Mouse (Mus musculus): ENCODE results near the gene Pacsin3. TPM values are rescaled to one million over a fixed set of nuclear protein-coding genes. Genes with fewer than 3 reads are reported as not detected.

Gene Pacsin3
- polyA plus RNA-seq, 1 experiment from 2014 or later, result 28.1 TPM

DNA sequence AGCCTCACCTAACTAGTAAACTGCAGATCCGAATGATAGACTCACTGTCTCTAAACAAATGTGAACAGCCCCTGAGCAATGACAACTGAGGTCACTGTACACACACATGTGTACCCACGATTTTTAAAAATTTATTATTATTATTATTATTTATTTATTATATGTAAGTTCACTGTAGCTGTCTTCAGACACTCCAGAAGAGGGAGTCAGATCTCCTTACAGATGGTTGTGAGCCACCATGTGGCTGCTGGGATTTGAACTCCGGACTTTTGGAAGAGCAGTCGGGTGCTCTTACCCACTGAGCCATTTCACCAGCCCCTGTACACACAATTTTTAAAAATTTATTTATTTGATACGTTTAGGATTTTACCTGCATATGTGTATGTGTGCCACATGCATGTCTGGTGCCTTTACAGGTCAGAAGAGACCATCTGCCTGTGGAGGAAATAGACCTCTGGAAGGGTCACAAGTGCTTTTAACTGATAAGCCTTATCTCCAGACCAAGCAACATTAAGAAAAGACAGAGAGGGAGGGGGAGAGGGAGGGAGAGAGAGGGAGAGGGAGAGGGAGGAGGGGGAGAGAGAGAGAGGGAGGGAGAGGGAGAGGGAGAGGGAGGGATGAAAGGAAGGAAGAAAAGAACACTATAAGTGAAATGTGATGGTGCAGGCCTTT is 11.1 kb upstream of the Pacsin3 start:
- Histone ChIP-seq H3K4me1 (no peaks in the 10 kb centered on the region; the same call in 1 of the 2 replicates), H3K36me3 (replicated peaks) (no peaks in the 10 kb centered on the region), H3K4me3 (replicated peaks) (no peak overlapping the region), H3K27me3 (no peaks in the 10 kb centered on the region), H3K9ac (no peak overlapping the region), H3K27ac (no peak overlapping the region), H3K9me3 (no peaks in the 10 kb centered on the region), H3K4me2 (no peak overlapping the region)
- ATAC-seq (ENCODE audit: low FRiP score), result no peak
- 81% methylated on average over 5 of the region's 5 CpGs for WGBS

DNA sequence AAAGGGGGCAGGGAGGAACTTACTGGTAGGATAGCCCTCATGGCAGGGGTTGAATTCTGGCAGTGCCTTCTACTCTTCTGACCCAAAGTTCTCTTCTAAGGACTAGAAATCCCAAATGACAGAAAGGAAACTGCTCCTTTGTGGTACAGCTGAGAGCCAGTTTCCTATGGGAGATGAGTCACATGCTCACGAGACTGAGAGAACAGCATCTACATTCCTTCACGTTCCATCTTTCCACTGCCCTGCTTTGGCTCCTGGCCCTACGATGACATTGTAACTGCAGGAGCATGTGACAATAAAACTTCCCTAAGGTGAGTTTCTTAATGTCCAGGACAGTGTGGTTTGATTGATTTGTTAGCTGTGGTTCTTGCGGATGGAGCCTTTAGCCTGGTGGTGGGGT is 7.4 kb upstream of the Pacsin3 start:
- no peaks in the 10 kb centered on the region; the same call in 1 of the 2 replicates for H3K4me1 ChIP-seq
- H3K9me3 ChIP-seq, result no peaks in the 10 kb centered on the region
- H3K36me3 ChIP-seq (replicated peaks), result no peaks in the 10 kb centered on the region
- H3K9ac ChIP-seq, result no peak overlapping the region
- ATAC-seq (ENCODE audit: low FRiP score), result no peak
- 94% methylated on average over 4 of the region's 4 CpGs for WGBS
- H3K4me3 ChIP-seq (replicated peaks), result no peak overlapping the region
- H3K4me2 ChIP-seq, result no peak overlapping the region
- H3K27me3 ChIP-seq, result peaks cover 13% of the 10 kb centered on the region; the same call in 1 of the 2 replicates
- no peak overlapping the region for H3K27ac ChIP-seq

DNA sequence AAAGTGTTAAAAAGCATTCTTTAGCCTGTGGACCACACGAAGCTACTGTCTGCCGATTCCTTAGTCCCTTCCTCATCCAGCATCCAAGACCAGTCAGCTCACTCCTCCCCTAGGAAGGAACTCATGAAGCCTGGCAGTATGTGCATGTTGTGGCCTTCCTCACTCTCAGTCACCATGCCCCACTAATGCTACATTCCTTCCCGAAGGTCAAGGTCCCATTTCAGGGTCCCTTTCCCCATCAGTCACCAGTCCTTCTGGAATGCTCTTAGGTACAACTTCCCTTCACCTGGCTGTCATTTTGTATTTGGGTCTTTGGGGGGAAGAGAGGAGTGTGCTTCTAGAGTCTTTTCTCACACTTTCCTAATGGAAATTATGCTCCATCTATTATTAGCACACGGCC is 3.8 kb upstream of the Pacsin3 start:
- 76% methylated on average over 4 of the region's 4 CpGs for WGBS
- no peak overlapping the region for H3K4me2 ChIP-seq
- no peaks in the 10 kb centered on the region for H3K9me3 ChIP-seq
- peaks cover 44% of the 10 kb centered on the region for H3K27me3 ChIP-seq
- no peaks in the 10 kb centered on the region for H3K36me3 ChIP-seq (replicated peaks)
- H3K4me1 ChIP-seq, result peaks cover 22% of the 10 kb centered on the region
- no peak overlapping the region for H3K9ac ChIP-seq
- H3K4me3 ChIP-seq (replicated peaks), result no peak overlapping the region
- H3K27ac ChIP-seq, result no peak overlapping the region
- no peak for ATAC-seq (ENCODE audit: low FRiP score)

DNA sequence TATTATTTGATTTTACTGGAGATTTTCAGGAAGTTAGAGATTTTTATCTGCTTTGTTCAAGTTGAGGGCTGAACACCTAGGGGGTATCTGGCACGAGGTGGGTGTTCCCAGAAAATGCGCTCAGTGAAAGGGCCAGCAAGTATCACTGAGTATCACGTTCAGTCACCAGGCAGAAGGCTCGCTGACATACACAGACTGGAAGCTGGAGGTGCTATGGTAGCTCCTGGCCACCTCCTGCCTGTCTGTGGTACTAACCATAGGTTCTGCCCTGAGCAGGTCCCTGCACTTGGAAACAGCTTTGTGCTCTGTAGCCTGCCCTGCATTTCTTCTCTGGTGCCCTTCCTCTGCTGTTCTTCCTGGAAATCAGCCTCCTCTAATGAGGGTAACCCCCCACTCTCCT is 3.2 kb upstream of the Pacsin3 start:
- no peaks in the 10 kb centered on the region for H3K9me3 ChIP-seq
- no peak overlapping the region for H3K27ac ChIP-seq
- WGBS, result 64% methylated on average over 4 of the region's 4 CpGs
- peaks cover 44% of the 10 kb centered on the region for H3K27me3 ChIP-seq
- no peak overlapping the region for H3K4me2 ChIP-seq
- no peak overlapping the region for H3K4me3 ChIP-seq (replicated peaks)
- ATAC-seq (ENCODE audit: low FRiP score), result no peak
- H3K9ac ChIP-seq, result no peak overlapping the region
- no peaks in the 10 kb centered on the region for H3K36me3 ChIP-seq (replicated peaks)
- H3K4me1 ChIP-seq, result peaks cover 27% of the 10 kb centered on the region

DNA sequence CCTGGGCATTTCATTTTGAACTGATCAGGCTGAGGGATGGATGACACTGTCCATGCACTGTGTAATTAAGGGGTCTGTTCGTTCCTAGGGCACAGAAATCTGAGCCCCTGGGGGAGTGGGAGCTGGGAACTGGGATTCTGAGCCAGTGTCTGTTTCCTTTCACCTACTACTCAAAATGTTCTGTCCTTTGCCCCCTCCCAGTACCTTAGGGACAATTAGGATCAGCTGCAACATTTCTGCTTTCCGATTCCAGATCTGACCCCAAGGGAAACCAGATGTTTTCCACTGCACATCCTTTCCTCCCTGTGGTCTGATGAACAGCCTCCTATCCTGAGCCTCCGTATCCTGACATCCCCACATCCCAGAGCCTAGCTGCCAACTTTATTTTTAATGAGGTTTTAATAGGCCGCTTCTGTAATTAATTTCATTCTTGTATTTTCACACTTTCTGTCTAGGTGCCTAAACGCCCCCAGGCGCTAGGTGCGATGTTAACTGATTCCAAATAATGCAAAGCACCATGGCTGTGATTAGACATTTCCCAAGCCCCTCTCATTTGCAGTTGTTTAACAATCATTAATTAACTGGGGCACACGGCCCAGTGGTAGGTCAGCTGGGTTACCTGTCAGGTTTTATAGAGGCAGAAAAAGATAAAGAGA is 901 bp upstream of the Pacsin3 start:
- ATAC-seq (ENCODE audit: low FRiP score), result no peak
- Histone ChIP-seq H3K9ac (no peak overlapping the region), H3K27me3 (peaks cover 48% of the 10 kb centered on the region), H3K36me3 (replicated peaks) (no peaks in the 10 kb centered on the region), H3K4me2 (peak overlapping the region; percentile 95), H3K4me3 (replicated peaks) (no peak overlapping the region), H3K9me3 (no peaks in the 10 kb centered on the region), H3K4me1 (peaks cover 37% of the 10 kb centered on the region), H3K27ac (no peak overlapping the region)
- 23% methylated on average over 8 of the region's 8 CpGs for WGBS

DNA sequence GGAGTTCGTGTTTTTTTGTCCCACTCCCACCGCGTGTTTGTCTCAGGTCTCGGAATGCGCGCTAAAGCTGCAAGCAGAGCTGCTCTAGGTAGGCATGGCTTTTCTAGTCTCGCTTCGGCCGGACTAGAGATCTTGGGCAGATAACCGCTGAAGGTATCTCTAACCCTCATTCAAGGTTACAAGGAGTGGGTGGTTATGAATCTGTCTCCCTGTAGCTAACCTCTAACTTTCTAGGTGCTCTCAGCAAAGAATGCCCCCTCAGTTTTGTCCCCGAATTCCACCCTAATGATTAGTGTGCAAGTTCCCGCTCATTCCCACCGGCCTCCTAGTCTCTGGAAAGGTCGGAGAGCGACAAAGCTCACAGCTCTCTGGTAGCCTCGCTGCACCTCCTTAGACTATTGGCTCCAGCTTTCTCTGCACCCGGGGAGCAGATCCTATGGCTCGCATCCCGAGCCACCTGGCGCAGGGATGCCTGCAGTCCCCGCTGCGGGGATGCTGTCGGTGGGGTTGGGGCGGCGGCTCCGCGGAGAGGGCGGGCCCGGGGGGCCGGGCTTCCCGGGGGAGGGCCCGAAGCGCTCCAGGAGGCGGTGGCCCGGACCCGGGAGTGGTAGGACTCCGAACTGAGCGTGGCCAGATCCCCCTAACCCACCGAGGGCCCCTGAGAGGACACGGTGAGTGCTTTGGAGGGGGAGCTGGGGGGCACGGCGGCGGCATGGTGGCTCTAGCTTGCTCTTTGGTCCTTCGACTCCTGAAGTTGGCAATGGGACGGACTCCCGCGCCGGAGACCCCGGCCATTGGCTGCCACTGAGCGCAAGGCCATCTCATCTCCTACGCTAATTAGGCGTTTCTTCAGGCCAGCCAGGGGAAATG is 737 bp downstream of the Pacsin3 start:
- peaks cover 37% of the 10 kb centered on the region for H3K4me1 ChIP-seq
- peak overlapping the region; percentile 70 for H3K9ac ChIP-seq
- peak overlapping the region; percentile 95 for H3K4me2 ChIP-seq
- H3K4me3 ChIP-seq (replicated peaks), result peak overlapping the region; percentile 63
- H3K36me3 ChIP-seq (replicated peaks), result peaks cover 14% of the 10 kb centered on the region
- no peaks in the 10 kb centered on the region for H3K9me3 ChIP-seq
- WGBS, result under 1% methylated on average over 52 of the region's 52 CpGs
- ATAC-seq (ENCODE audit: low FRiP score), result peak; percentile 72
- peak overlapping the region; percentile 61; the same call in 1 of the 2 replicates for H3K27ac ChIP-seq
- peaks cover 48% of the 10 kb centered on the region for H3K27me3 ChIP-seq

DNA sequence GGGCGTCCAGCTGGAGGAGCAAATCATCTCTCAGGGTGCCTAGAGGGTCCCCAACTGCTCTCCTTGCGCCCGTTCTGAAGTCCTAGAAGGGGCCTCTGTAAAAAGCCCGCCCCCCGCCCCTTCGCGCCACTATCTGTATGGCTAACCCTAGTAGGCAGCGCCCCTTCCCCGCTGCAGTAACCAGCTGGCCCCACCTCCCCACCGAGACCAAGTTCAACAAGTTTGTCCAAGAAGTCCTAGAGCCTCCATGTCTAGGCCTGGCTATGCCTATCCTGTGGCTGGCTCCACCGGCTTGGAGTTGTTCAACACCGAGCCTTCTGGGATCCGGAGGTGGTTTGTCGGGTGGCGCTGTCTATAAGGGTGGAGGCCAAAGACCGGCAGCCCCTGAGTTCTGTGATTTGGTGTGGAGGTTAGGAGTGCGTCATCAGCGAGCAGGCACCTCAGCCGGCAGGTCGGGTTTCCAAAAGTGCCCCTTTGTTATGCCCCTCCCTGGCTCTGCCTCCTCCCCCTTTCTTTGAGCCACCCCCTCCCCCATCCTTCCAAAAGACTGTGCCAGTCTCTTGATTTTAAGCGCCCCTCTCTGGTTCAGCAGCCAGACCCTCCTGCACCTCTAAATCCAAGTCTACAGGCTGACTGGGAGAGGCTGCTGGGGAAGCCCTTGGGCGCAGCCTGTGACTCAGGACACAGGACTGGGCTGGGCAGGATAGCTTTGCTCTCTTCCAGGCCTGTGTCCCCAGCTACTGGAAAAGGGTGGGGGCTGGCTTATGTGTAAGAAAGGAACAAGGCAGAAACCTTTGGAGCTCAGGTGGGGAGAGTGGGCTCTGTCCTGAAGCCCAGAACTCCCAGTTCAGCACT is 1.6 kb downstream of the Pacsin3 start:
- Histone ChIP-seq H3K4me3 (replicated peaks) (peak overlapping the region; percentile 63), H3K9ac (peak overlapping the region; percentile 70), H3K27ac (peak overlapping the region; percentile 61), H3K36me3 (replicated peaks) (peaks cover 17% of the 10 kb centered on the region), H3K4me1 (peaks cover 37% of the 10 kb centered on the region), H3K9me3 (no peaks in the 10 kb centered on the region), H3K4me2 (peak overlapping the region; percentile 95), H3K27me3 (peaks cover 40% of the 10 kb centered on the region)
- ATAC-seq (ENCODE audit: low FRiP score), result peak; percentile 50
- under 1% methylated on average over 22 of the region's 22 CpGs for WGBS

DNA sequence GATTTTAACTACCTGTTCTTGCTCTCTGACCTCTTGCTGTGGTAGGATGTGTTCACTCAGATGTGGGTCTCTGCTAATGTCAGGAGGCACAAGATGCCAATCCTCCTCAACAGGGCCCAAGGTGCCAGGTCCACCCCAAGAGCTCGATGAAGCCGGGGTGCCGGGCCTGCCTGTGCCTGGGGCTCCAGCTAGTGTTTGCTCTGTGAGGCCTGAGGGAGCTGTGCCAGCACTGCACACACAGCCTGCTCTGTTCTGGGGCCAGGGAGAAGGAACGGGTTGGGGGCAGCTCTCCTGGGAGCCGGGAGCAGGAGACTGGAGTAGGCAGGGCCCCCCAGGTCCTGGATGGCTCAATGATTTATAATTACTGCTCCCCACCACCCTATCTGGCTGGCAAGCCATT is 2.3 kb downstream of the Pacsin3 start:
- Histone ChIP-seq H3K9me3 (no peaks in the 10 kb centered on the region), H3K27me3 (peaks cover 36% of the 10 kb centered on the region), H3K36me3 (replicated peaks) (peaks cover 24% of the 10 kb centered on the region), H3K4me2 (peak overlapping the region; percentile 95), H3K4me3 (replicated peaks) (peak overlapping the region; percentile 63), H3K9ac (peak overlapping the region; percentile 70; the same call in 1 of the 2 replicates), H3K27ac (0 out of 2 replicates have a peak overlapping the region, but pooled peaks have one; percentile 61), H3K4me1 (peaks cover 37% of the 10 kb centered on the region)
- 67% methylated on average over 5 of the region's 5 CpGs for WGBS
- ATAC-seq (ENCODE audit: low FRiP score), result no peak

DNA sequence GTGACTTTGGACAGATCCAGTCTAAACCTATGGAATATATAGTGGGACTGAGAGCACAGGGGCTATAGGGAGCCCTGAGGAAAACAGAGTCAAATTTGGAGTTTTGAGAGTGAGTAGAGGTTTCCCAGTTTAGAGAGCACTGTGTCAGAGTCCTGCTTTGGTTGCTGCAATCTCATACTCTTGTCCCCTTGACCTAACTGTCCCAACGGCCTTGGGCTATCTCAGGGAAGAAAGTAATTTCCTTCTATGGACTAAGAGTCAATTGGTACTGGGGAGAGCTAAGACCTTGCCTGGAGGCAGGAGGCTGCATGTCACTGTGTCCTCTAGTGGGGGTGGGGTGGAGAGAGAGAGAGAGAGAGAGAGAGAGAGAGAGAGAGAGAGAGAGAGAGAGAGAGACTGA is 3.1 kb downstream of the Pacsin3 start:
- ATAC-seq (ENCODE audit: low FRiP score), result no peak
- Histone ChIP-seq H3K27me3 (peaks cover 30% of the 10 kb centered on the region), H3K4me3 (replicated peaks) (no peak overlapping the region), H3K9me3 (no peaks in the 10 kb centered on the region), H3K4me1 (peaks cover 37% of the 10 kb centered on the region), H3K4me2 (no peak overlapping the region), H3K9ac (no peak overlapping the region), H3K36me3 (replicated peaks) (peaks cover 26% of the 10 kb centered on the region), H3K27ac (no peak overlapping the region)
- WGBS, result 70% methylated on average over 1 of the region's 1 CpGs

DNA sequence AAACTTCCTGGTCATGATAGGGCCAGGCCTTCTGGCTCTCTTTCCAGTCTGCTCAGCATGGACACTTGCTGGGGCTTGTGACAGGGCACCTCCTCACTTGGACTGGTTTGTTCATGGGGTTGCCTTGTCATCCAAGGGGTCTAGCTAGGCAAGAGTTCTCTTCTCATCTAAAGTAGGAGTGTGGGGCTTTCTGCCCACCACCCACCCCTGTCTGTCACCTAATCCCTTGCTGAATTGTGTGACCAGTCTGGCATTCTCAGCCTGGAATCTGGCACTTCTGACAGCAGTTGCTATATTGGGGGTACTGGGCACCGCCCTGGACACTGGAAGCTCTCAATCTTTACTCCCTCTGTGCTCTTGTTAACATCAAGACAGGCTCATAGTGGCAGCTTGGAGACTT is 3.7 kb downstream of the Pacsin3 start:
- ATAC-seq (ENCODE audit: low FRiP score), result no peak
- Histone ChIP-seq H3K9me3 (no peaks in the 10 kb centered on the region), H3K27ac (no peak overlapping the region), H3K4me1 (peaks cover 42% of the 10 kb centered on the region), H3K36me3 (replicated peaks) (peaks cover 26% of the 10 kb centered on the region), H3K4me3 (replicated peaks) (no peak overlapping the region), H3K9ac (no peak overlapping the region), H3K27me3 (peaks cover 23% of the 10 kb centered on the region), H3K4me2 (no peak overlapping the region)
- whole genome bisulfite sequencing, result 91% methylated on average over 1 of the region's 1 CpGs

DNA sequence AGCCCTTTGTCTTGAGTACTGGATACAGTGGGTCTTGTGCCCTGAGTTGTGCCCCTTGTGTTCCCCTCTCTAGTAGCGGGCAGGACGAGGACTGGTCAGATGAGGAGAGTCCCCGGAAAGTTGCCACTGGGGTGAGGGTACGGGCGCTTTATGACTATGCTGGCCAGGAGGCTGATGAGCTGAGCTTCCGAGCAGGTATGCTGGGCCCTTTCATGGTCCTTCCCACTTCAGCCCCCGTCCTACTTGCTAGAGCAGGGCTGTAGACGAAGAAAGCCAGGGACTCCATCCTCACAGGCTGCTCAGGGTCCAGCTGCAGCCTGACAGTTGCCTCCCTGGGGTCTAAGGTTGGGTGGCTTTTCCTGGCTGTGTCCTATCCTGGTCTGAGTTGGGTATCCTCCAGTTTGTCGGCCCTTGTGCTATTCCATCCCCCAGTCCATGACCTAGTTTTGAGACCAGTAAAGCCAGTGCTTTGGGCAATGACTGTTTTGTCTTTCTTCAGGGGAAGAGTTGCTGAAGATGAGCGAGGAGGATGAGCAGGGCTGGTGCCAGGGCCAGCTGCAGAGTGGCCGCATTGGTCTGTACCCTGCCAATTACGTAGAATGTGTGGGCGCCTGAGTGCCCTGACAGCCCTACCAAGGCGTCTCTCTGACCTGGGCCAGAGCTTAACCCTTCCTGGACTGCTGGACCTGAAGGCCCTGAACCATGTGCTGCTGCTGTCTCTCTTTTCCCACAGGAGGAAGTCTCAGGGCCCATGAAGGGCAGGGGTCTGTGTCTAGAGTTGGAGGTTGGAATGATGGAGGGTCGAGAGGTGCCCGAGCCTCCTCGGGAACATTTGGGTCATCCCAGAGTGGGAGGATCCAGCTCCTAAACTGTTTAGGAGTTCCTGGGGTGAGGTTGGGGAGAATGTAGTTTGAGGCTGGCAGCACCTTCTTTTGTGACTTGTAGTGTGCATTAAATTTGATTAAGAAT is 8.2 kb downstream of the Pacsin3 start:
- peak; percentile 2; the same call in 1 of the 2 replicates for ATAC-seq (ENCODE audit: low FRiP score)
- peak overlapping the region; percentile 85; the same call in 1 of the 2 replicates for H3K9ac ChIP-seq
- H3K27ac ChIP-seq, result peak overlapping the region; percentile 91
- no peaks in the 10 kb centered on the region for H3K27me3 ChIP-seq
- peaks cover 50% of the 10 kb centered on the region for H3K36me3 ChIP-seq (replicated peaks)
- H3K4me2 ChIP-seq, result peak overlapping the region; percentile 61
- H3K9me3 ChIP-seq, result no peaks in the 10 kb centered on the region
- peak overlapping the region; percentile 82 for H3K4me3 ChIP-seq (replicated peaks)
- whole genome bisulfite sequencing, result 88% methylated on average over 17 of the region's 17 CpGs
- H3K4me1 ChIP-seq, result peaks cover 19% of the 10 kb centered on the region

Data from forebrain, embryonic 12.5 days (tissue).